Comparison of ENCODE assay signal across 29 mouse cellular contexts in the genomic region with DNA sequence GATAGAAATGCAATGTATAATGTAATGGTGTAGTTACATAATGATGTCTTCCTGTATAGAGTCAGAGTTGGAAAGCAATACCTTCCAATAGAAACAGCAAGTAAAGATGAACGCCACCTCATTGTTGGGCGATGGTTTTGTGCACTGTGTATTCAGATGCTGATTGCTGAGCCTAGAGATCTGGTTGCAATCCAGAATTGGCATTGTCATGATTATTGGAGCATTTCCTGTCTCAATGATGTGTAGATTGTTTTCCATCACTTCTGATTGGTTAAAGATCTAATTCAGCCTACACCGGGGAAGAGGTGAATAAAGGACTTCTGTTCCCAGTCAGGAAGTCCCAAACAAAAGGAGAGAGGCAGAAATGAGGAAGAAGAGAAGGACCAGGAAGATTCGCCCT. TPM values are rescaled to one million over a fixed set of nuclear protein-coding genes. Genes with fewer than 3 reads are reported as not detected.
"Had no signal": no experiment of that assay in that cellular context is flagged by ENCODE, and none has a peak within 500 bp of the region (broad histone marks: within the 10 kb centered on the region; RNA-seq: fewer than 3 reads in every experiment).

No protein-coding gene starts in this region.

- H3K27ac ChIP-seq: gastrocnemius, adult 2 months; heart, adult 2 months; heart, embryonic 13.5 days; heart, embryonic 15.5 days; hindbrain, embryonic 13.5 days; hindbrain, embryonic 15.5 days; hindbrain, postnatal 0 days; kidney, embryonic 15.5 days; kidney, postnatal 0 days; limb, embryonic 13.5 days; limb, embryonic 15.5 days; liver, embryonic 13.5 days; liver, embryonic 15.5 days had no signal

- H3K9ac ChIP-seq: heart, embryonic 13.5 days; heart, embryonic 15.5 days; hindbrain, embryonic 13.5 days; hindbrain, embryonic 15.5 days; kidney, embryonic 15.5 days; limb, embryonic 13.5 days; limb, embryonic 15.5 days; liver, embryonic 13.5 days; liver, embryonic 15.5 days had no signal

- H3K27me3 ChIP-seq: heart, embryonic 13.5 days; heart, embryonic 15.5 days; hindbrain, embryonic 13.5 days; hindbrain, embryonic 15.5 days; kidney, embryonic 15.5 days; limb, embryonic 13.5 days; limb, embryonic 15.5 days; liver, embryonic 13.5 days; liver, embryonic 15.5 days had no signal

- H3K9me3 ChIP-seq: heart, embryonic 13.5 days; heart, embryonic 15.5 days; hindbrain, embryonic 13.5 days; hindbrain, embryonic 15.5 days; kidney, embryonic 15.5 days; limb, embryonic 13.5 days; limb, embryonic 15.5 days; liver, embryonic 13.5 days; liver, embryonic 15.5 days had no signal

- H3K4me3 ChIP-seq: gastrocnemius, adult 2 months; heart, adult 2 months; heart, embryonic 13.5 days; heart, embryonic 15.5 days; hindbrain, embryonic 13.5 days; hindbrain, embryonic 15.5 days; kidney, embryonic 15.5 days; limb, embryonic 13.5 days; limb, embryonic 15.5 days; liver, embryonic 13.5 days; liver, embryonic 15.5 days had no signal

- H3K4me1 ChIP-seq: heart, embryonic 13.5 days; heart, embryonic 15.5 days; hindbrain, embryonic 15.5 days; kidney, embryonic 15.5 days; limb, embryonic 13.5 days; liver, embryonic 13.5 days; liver, embryonic 15.5 days had no signal

- ATAC-seq: hindbrain, postnatal 0 days; intestine, embryonic 16.5 days had no signal

- DNase-seq: gastrocnemius, adult 2 months; gastrocnemius, postnatal 10 days; gastrocnemius, postnatal 25 days; heart, adult 11 months; heart, adult 2 months; heart, postnatal 14 days; heart, postnatal 36 days; kidney, adult 11 months; kidney, adult 2 months; kidney, adult 9 months; kidney, postnatal 14 days; kidney, postnatal 36 days; layer of hippocampus, adult 9-11 months; layer of hippocampus, postnatal 36 days; left cerebral cortex, postnatal 4 days; liver, embryonic 13.5 days had no signal

- H3K4me2 ChIP-seq: heart, embryonic 11.5 days; heart, embryonic 13.5 days; heart, embryonic 15.5 days; hindbrain, embryonic 13.5 days; hindbrain, embryonic 15.5 days; kidney, embryonic 15.5 days; limb, embryonic 13.5 days; limb, embryonic 15.5 days; liver, embryonic 13.5 days; liver, embryonic 15.5 days had no signal

- H3K36me3 ChIP-seq: heart, embryonic 13.5 days; heart, embryonic 15.5 days; hindbrain, embryonic 13.5 days; hindbrain, embryonic 15.5 days; kidney, embryonic 15.5 days; limb, embryonic 13.5 days; limb, embryonic 15.5 days; liver, embryonic 13.5 days; liver, embryonic 15.5 days had no signal

RNA-seq across cellular contexts. Expression of a gene that starts 15.7 kb away (rescaled TPM):
- polyA plus RNA-seq: liver, adult 2 months had no signal
